Mouse (Mus musculus) G1E (cell line): ENCODE measurements around the gene Scel. TPM values are rescaled to one million over a fixed set of nuclear protein-coding genes. Genes with fewer than 3 reads are reported as not detected.

Source experiments
- ATAC-seq: 2 replicates; pipeline ENCODE4 v1.8.0; 2016; ENCODE audit warnings: mild to moderate bottlenecking; ENCODE audit not compliant: insufficient number of reproducible peaks, poor library complexity, low FRiP score, severe bottlenecking; ENCODE audit errors: extremely low read depth
- DNase-seq: peaks from one replicate; pipeline ENCODE4 v3.0.0; 2012; ENCODE audit warnings: low spot score
- H3K27me3 ChIP-seq: 2 replicates; pipeline ENCODE4 v1.6.1; 2012; ENCODE audit warnings: mild to moderate bottlenecking, low read length, inconsistent platforms; ENCODE audit not compliant: insufficient read depth
- H3K36me3 ChIP-seq: replicated peaks from 2 replicates; pipeline ENCODE3; 2012; ENCODE audit warnings: mild to moderate bottlenecking, inconsistent platforms
- H3K4me1 ChIP-seq: 2 replicates; pipeline ENCODE4 v1.6.1; 2012; ENCODE audit warnings: low read depth, low read length, inconsistent platforms, mixed read lengths; ENCODE audit not compliant: insufficient read depth
- H3K4me3 ChIP-seq: 2 replicates; pipeline ENCODE4 v1.5.1; 2012; ENCODE audit warnings: low read depth, mild to moderate bottlenecking, inconsistent platforms, low read length, moderate library complexity, mixed read lengths
- H3K9me3 ChIP-seq: replicated peaks from 2 replicates; pipeline ENCODE4 v1.6.1; 2012; ENCODE audit warnings: inconsistent platforms
- CTCF ChIP-seq: IDR thresholded peaks from 2 replicates; pipeline ENCODE4 v1.5.1; 2012; ENCODE audit warnings: low read depth, low read length, inconsistent platforms, mixed read lengths
- GATA1 ChIP-seq: IDR thresholded peaks from 2 replicates; pipeline ENCODE4 v1.6.1; 2012; ENCODE audit warnings: borderline replicate concordance, low read length, inconsistent platforms, mixed read lengths
- GATA2 ChIP-seq: IDR thresholded peaks from 2 replicates; pipeline ENCODE4 v1.6.1; 2012; ENCODE audit warnings: low read depth, low read length, inconsistent platforms, borderline replicate concordance
- POLR2AphosphoS5 ChIP-seq: IDR thresholded peaks from 2 replicates; pipeline ENCODE4 v1.6.1; 2012; ENCODE audit warnings: low read depth, low read length, inconsistent platforms; ENCODE audit not compliant: insufficient replicate concordance
- TAL1 ChIP-seq: conservative IDR thresholded peaks from 2 replicates; pipeline ENCODE4 v1.6.1; 2012; ENCODE audit warnings: low read depth, low read length, inconsistent platforms, mixed read lengths
- polyA plus RNA-seq: library from polyadenylated mRNA; stranded (reverse); fragments of >175 nt; gene quantifications from 2 replicates; pipeline ENCODE4 v1.2.3, GENCODE M21; 2012
- total RNA-seq, 2 experiments: library from RNA; stranded (forward) in 1 of 2; stranded (reverse) in 1 of 2; fragments of 200-1000 nt in 1 of 2; fragments of >200 nt in 1 of 2; fragmentation: Nextera tagmentation in 1 of 2; gene quantifications; 2 replicates each; pipeline ENCODE4 v1.2.3; 2014 to 2017

Scel gene
- total RNA-seq (2014; fragmentation: Nextera tagmentation) (not detected in 2 replicates), total RNA-seq (2017) (not detected in 2 replicates), polyA plus RNA-seq (not detected in 2 replicates)

- Histone ChIP-seq H3K4me1 (no peaks in the 10 kb centered on the region), H3K4me3 (no peak within 1 kb of the TSS), H3K36me3 (no peaks in the 10 kb centered on the region), H3K27me3 (no peaks in the 10 kb centered on the region), H3K9me3 (no peaks in the 10 kb centered on the region)
- DNase-seq: no peak
- TF ChIP-seq CTCF (no peak), POLR2AphosphoS5 (no peak), GATA2 (no peak), GATA1 (no peak), TAL1 (no peak)
- ATAC-seq: no peak
Observed at GRCm38 (mm10) chr14:103512802-103513472, at the start of gene Scel. Scel (plus strand) TSS chr14:103513342.

- Histone ChIP-seq H3K27me3 (no peaks in the 10 kb centered on the region), H3K4me3 (no peak overlapping the region), H3K36me3 (no peaks in the 10 kb centered on the region), H3K9me3 (no peaks in the 10 kb centered on the region), H3K4me1 (peaks cover 6% of the 10 kb centered on the region; the same call in 1 of the 2 replicates)
- no peak for TF ChIP-seq GATA2
- TF ChIP-seq POLR2AphosphoS5: no peak
- TF ChIP-seq CTCF: no peak
- TF ChIP-seq TAL1: no peak
- TF ChIP-seq GATA1: no peak
- no peak for ATAC-seq
- DNase-seq: no peak
Observed at GRCm38 (mm10) chr14:103468691-103469463, 44.3 kb upstream of the Scel start.

GRCm38 (mm10) chr14:103469464-103470015, 43.6 kb upstream of the Scel start:
- peak; percentile 66 for ATAC-seq
- Histone ChIP-seq H3K27me3 (no peaks in the 10 kb centered on the region), H3K4me1 (peaks cover 6% of the 10 kb centered on the region; the same call in 1 of the 2 replicates), H3K36me3 (no peaks in the 10 kb centered on the region), H3K9me3 (no peaks in the 10 kb centered on the region), H3K4me3 (peak overlapping the region; percentile 5; the same call in 1 of the 2 replicates)
- peak; percentile 48 for DNase-seq
- no peak for TF ChIP-seq CTCF
- TF ChIP-seq GATA2: no peak
- no peak for TF ChIP-seq TAL1
- TF ChIP-seq POLR2AphosphoS5: no peak
- TF ChIP-seq GATA1: no peak

GRCm38 (mm10) chr14:103471074-103471778, 41.9 kb upstream of the Scel start:
- no peaks in the 10 kb centered on the region for H3K36me3 ChIP-seq
- ATAC-seq (no peak), DNase-seq (no peak)
- no peaks in the 10 kb centered on the region for H3K27me3 ChIP-seq
- H3K4me1 ChIP-seq: peaks cover 6% of the 10 kb centered on the region; the same call in 1 of the 2 replicates
- no peak for TF ChIP-seq GATA2
- TF ChIP-seq POLR2AphosphoS5: no peak
- TF ChIP-seq CTCF: no peak
- no peak for TF ChIP-seq TAL1
- TF ChIP-seq GATA1: no peak
- H3K4me3 ChIP-seq: no peak overlapping the region
- no peaks in the 10 kb centered on the region for H3K9me3 ChIP-seq

GRCm38 (mm10) chr14:103471806-103472553, 41.2 kb upstream of the Scel start:
- DNase-seq: no peak
- no peaks in the 10 kb centered on the region for H3K9me3 ChIP-seq
- no peak for TF ChIP-seq GATA1
- no peak for TF ChIP-seq CTCF
- TF ChIP-seq POLR2AphosphoS5: no peak
- no peak for TF ChIP-seq GATA2
- TF ChIP-seq TAL1: no peak
- H3K36me3 ChIP-seq: no peaks in the 10 kb centered on the region
- H3K4me3 ChIP-seq: no peak overlapping the region
- ATAC-seq: no peak
- H3K4me1 ChIP-seq: peaks cover 6% of the 10 kb centered on the region; the same call in 1 of the 2 replicates
- no peaks in the 10 kb centered on the region for H3K27me3 ChIP-seq

GRCm38 (mm10) chr14:103472554-103472905, 40.6 kb upstream of the Scel start:
- Histone ChIP-seq H3K9me3 (no peaks in the 10 kb centered on the region), H3K36me3 (no peaks in the 10 kb centered on the region), H3K4me1 (peaks cover 9% of the 10 kb centered on the region), H3K27me3 (no peaks in the 10 kb centered on the region), H3K4me3 (no peak overlapping the region)
- no peak for DNase-seq
- TF ChIP-seq GATA1 (no peak), GATA2 (no peak), TAL1 (no peak), POLR2AphosphoS5 (no peak), CTCF (no peak)
- ATAC-seq: no peak
